Mouse (Mus musculus) cortical plate, adult 2 months (tissue): Measurements from ENCODE around the gene Ube2m.

Source experiments
- CTCF ChIP-seq: fragments of 200-500 bp; IDR thresholded peaks from 2 replicates; pipeline ENCODE4 v1.5.1; 2011; ENCODE audit warnings: mild to moderate bottlenecking, control low read depth, low read length; ENCODE audit not compliant: insufficient read depth; ENCODE audit errors: extremely low read depth
- POLR2A ChIP-seq: fragments of 200-500 bp; IDR thresholded peaks from 2 replicates; pipeline ENCODE4 v1.6.1; 2011; ENCODE audit warnings: mild to moderate bottlenecking, low read length, control low read depth; ENCODE audit not compliant: insufficient read depth; ENCODE audit errors: extremely low read depth

- no peak for TF ChIP-seq CTCF
- TF ChIP-seq POLR2A, result no peak
These were observed 34.2 kb upstream of the Ube2m start for GRCm38 (mm10) chr7:13072293-13072692.
